Mouse (Mus musculus): ENCODE measurements around the gene Mlx. TPM values are rescaled to one million over a fixed set of nuclear protein-coding genes. Genes with fewer than 3 reads are reported as not detected.
"Not testable (repeated sequence)": the region's sequence is repeated elsewhere in the genome, so short reads cannot be mapped to it uniquely, and the experiment has no call there.

Gene Mlx
- total RNA-seq, 2 experiments from 2014 or later = 7.5 to 11.0 TPM

GRCm38 (mm10) chr11:101095314-101096024, 8.4 kb downstream of the Mlx start, which contains the start of gene Psmc3ip:
Gene Psmc3ip, minus strand, starts transcription at chr11:101095436.
- DNase-seq = peak; percentile 93

- DNase-seq = no peak
Measured at GRCm38 (mm10) chr11:101098231-101098630, 11.2 kb downstream of the Mlx start.

- no peak for DNase-seq
Measured at GRCm38 (mm10) chr11:101103011-101103410, 15.9 kb downstream of the Mlx start.

GRCm38 (mm10) chr11:101109351-101109750, 22.3 kb downstream of the Mlx start:
- DNase-seq = no peak

GRCm38 (mm10) chr11:101110708-101111107, 23.6 kb downstream of the Mlx start:
- DNase-seq = no peak

- DNase-seq = no peak
Measured at GRCm38 (mm10) chr11:101111178-101111577, 24.1 kb downstream of the Mlx start.

GRCm38 (mm10) chr11:101112186-101112585, 25.1 kb downstream of the Mlx start:
- DNase-seq = no peak

GRCm38 (mm10) chr11:101115564-101115963, 28.5 kb downstream of the Mlx start:
- no peak for DNase-seq

- DNase-seq = no peak
Measured at GRCm38 (mm10) chr11:101118105-101118504, 31.0 kb downstream of the Mlx start.

GRCm38 (mm10) chr11:101119131-101119760, 32.2 kb downstream of the Mlx start:
- DNase-seq = no peak

GRCm38 (mm10) chr11:101119761-101120544, 32.9 kb downstream of the Mlx start, which contains the start of the genes Retreg3 and Tubg1:
Gene Retreg3, minus strand, starts transcription at chr11:101119893.
Gene Tubg1, plus strand, starts transcription at chr11:101119938.
- DNase-seq = peak; percentile 99

GRCm38 (mm10) chr11:101120545-101121188, 33.6 kb downstream of the Mlx start:
- DNase-seq = peak; percentile 12

- not testable (repeated sequence) for DNase-seq
Measured at GRCm38 (mm10) chr11:101124494-101124893, 37.4 kb downstream of the Mlx start.

GRCm38 (mm10) chr11:101125008-101125407, 37.9 kb downstream of the Mlx start:
- peak; percentile 11 for DNase-seq

- no peak for DNase-seq
Measured at GRCm38 (mm10) chr11:101127075-101127474, 40.0 kb downstream of the Mlx start.

GRCm38 (mm10) chr11:101128996-101129577, 42.0 kb downstream of the Mlx start:
- peak; percentile 68 for DNase-seq

GRCm38 (mm10) chr11:101130056-101130756, 43.1 kb downstream of the Mlx start:
- peak; percentile 91 for DNase-seq

GRCm38 (mm10) chr11:101131187-101131586, 44.1 kb downstream of the Mlx start:
- no peak for DNase-seq

GRCm38 (mm10) chr11:101131701-101132100, 44.6 kb downstream of the Mlx start:
- no peak for DNase-seq

GRCm38 (mm10) chr11:101133037-101133436, 46.0 kb downstream of the Mlx start:
- DNase-seq = no peak

- DNase-seq = no peak
Measured at GRCm38 (mm10) chr11:101134217-101134865, 47.3 kb downstream of the Mlx start.
